Mouse (Mus musculus): ENCODE measurements around the gene Eml4. TPM values are rescaled to one million over a fixed set of nuclear protein-coding genes. Genes with fewer than 3 reads are reported as not detected.

The Eml4 gene
- polyA plus RNA-seq, 1 experiment = 4.2 TPM

DNA sequence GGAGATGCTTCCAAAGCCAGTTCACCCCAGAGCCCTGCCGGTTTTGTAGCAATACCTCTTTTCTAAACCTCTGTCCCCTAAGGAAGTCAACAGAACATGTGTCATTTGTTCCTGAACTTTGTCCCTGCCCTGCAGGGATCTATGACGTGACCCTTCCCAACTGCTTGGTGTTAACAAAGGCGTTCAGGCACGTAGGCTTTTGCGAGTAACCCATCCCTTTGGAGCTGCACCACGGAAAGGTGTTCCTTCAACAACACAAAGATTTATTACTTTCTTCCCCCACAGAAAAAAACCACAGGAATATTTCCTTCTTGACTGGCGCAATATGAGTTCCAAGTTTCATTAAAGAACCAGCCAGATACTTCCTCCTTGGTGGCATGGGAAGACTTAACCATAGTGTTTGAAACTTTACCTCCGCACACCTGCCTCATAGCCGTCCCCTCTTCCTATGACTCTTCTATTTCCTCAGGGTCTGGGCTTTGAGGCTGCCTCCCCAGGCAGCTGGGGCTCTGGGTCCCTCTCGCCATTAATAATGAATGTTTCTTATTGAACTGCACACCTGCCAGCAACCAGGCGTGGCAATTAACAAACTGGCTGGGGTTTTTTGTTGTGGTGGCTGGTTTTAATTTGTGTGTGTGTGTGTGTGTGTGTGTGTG lies 43.0 kb upstream of the Eml4 start:
- H3K4me2 ChIP-seq (ENCODE audit: low read depth) = no peak overlapping the region
- no peaks in the 10 kb centered on the region for H3K27me3 ChIP-seq (ENCODE audit: control insufficient read depth, insufficient read depth, insufficient read length)
- no peak overlapping the region for H3ac ChIP-seq (ENCODE audit: control insufficient read depth, insufficient read length)
- H3K4me3 ChIP-seq = no peak overlapping the region
- TF ChIP-seq TCF3 (IDR thresholded peaks at IDR 0.05; ENCODE audit: insufficient read length, low read depth) = no peak
- no peak for TF ChIP-seq CEBPB (IDR thresholded peaks at IDR 0.05; ENCODE audit: insufficient read depth, poor library complexity, severe bottlenecking)
- no peak for TF ChIP-seq MAX (IDR thresholded peaks at IDR 0.05; ENCODE audit: low read depth)
- no peak for TF ChIP-seq USF1 (IDR thresholded peaks at IDR 0.05; ENCODE audit: low read depth)
- TF ChIP-seq POLR2AphosphoS2 (IDR thresholded peaks at IDR 0.05; ENCODE audit: insufficient read length, low read depth) = no peak
- TF ChIP-seq MYOG (IDR thresholded peaks at IDR 0.05; ENCODE audit: control insufficient read depth in 1 of 3, insufficient read depth in 1 of 3, insufficient read length in 2 of 3, low read depth in 2 of 3) = no peak
- no peak for TF ChIP-seq E2F4 (IDR thresholded peaks at IDR 0.05; ENCODE audit: insufficient read depth)
- TF ChIP-seq SRF (IDR thresholded peaks at IDR 0.05; ENCODE audit: control insufficient read depth, insufficient read length, low read depth) = no peak
- no peak for TF ChIP-seq POLR2A (IDR thresholded peaks at IDR 0.05; ENCODE audit: insufficient read length, low read depth)
- TF ChIP-seq TCF12 (IDR thresholded peaks at IDR 0.05; ENCODE audit: insufficient read depth, poor library complexity, severe bottlenecking) = no peak
- no peak for TF ChIP-seq REST (IDR thresholded peaks at IDR 0.05; ENCODE audit: insufficient read depth, insufficient read length)
- no peak for TF ChIP-seq MYOD1 (IDR thresholded peaks at IDR 0.05; ENCODE audit: control insufficient read depth in 1 of 3, insufficient read length in 2 of 3, low read depth in 2 of 3)
- H3K36me3 ChIP-seq (ENCODE audit: control insufficient read depth, insufficient read depth) = no peaks in the 10 kb centered on the region
- H3K79me2 ChIP-seq (ENCODE audit: control insufficient read depth, insufficient read depth) = no peaks in the 10 kb centered on the region

- H3ac ChIP-seq (ENCODE audit: control insufficient read depth, insufficient read length) = no peak overlapping the region
Measured at GRCm38 (mm10) chr17:83308451-83308850, 42.3 kb upstream of the Eml4 start.

DNA sequence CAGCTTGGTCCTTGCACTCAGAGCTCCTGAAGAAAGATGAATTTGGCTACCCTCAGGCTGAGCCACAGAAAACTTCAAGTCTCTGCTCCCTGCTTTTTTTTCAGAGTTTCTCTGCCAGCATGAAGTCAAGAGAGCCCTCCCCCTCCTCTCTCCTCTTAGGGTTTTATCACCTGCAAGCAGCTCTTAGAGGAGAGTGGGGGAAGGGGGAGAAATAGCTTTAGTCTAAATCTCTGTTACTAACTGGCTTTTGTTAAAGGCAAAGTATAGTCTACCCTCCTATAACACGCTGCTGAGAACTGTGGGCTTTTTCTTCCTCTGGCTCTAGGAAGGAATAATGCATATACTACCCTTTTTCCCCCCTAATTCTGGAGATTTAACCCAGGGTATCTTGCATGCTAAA lies 41.5 kb upstream of the Eml4 start:
- no peak overlapping the region for H3K4me2 ChIP-seq (ENCODE audit: low read depth)
- no peaks in the 10 kb centered on the region for H3K79me2 ChIP-seq (ENCODE audit: control insufficient read depth, insufficient read depth)
- H3K27me3 ChIP-seq (ENCODE audit: control insufficient read depth, insufficient read depth, insufficient read length) = no peaks in the 10 kb centered on the region
- no peak overlapping the region for H3ac ChIP-seq (ENCODE audit: control insufficient read depth, insufficient read length)
- H3K4me3 ChIP-seq = no peak overlapping the region
- H3K36me3 ChIP-seq (ENCODE audit: control insufficient read depth, insufficient read depth) = no peaks in the 10 kb centered on the region
- TF ChIP-seq MAX (IDR thresholded peaks at IDR 0.05; ENCODE audit: low read depth) (no peak), SRF (IDR thresholded peaks at IDR 0.05; ENCODE audit: control insufficient read depth, insufficient read length, low read depth) (no peak), POLR2A (IDR thresholded peaks at IDR 0.05; ENCODE audit: insufficient read length, low read depth) (no peak), TCF3 (IDR thresholded peaks at IDR 0.05; ENCODE audit: insufficient read length, low read depth) (no peak), E2F4 (IDR thresholded peaks at IDR 0.05; ENCODE audit: insufficient read depth) (no peak), TCF12 (IDR thresholded peaks at IDR 0.05; ENCODE audit: insufficient read depth, poor library complexity, severe bottlenecking) (no peak), MYOD1 (IDR thresholded peaks at IDR 0.05; ENCODE audit: control insufficient read depth in 1 of 3, insufficient read length in 2 of 3, low read depth in 2 of 3) (no peak), CEBPB (IDR thresholded peaks at IDR 0.05; ENCODE audit: insufficient read depth, poor library complexity, severe bottlenecking) (no peak), USF1 (IDR thresholded peaks at IDR 0.05; ENCODE audit: low read depth) (no peak), POLR2AphosphoS2 (IDR thresholded peaks at IDR 0.05; ENCODE audit: insufficient read length, low read depth) (no peak), REST (IDR thresholded peaks at IDR 0.05; ENCODE audit: insufficient read depth, insufficient read length) (no peak), MYOG (IDR thresholded peaks at IDR 0.05; ENCODE audit: control insufficient read depth in 1 of 3, insufficient read depth in 1 of 3, insufficient read length in 2 of 3, low read depth in 2 of 3) (no peak)

More at GRCm38 (mm10) chr17:83308451-83308850, 42.3 kb upstream of the Eml4 start:
- Histone ChIP-seq H3K4me2 (ENCODE audit: low read depth) (no peak overlapping the region), H3K79me2 (ENCODE audit: control insufficient read depth, insufficient read depth) (no peaks in the 10 kb centered on the region), H3K27me3 (ENCODE audit: control insufficient read depth, insufficient read depth, insufficient read length) (no peaks in the 10 kb centered on the region), H3K4me3 (no peak overlapping the region), H3K36me3 (ENCODE audit: control insufficient read depth, insufficient read depth) (no peaks in the 10 kb centered on the region)
- TF ChIP-seq TCF12 (IDR thresholded peaks at IDR 0.05; ENCODE audit: insufficient read depth, poor library complexity, severe bottlenecking) (no peak), REST (IDR thresholded peaks at IDR 0.05; ENCODE audit: insufficient read depth, insufficient read length) (no peak), SRF (IDR thresholded peaks at IDR 0.05; ENCODE audit: control insufficient read depth, insufficient read length, low read depth) (no peak), TCF3 (IDR thresholded peaks at IDR 0.05; ENCODE audit: insufficient read length, low read depth) (no peak), POLR2A (IDR thresholded peaks at IDR 0.05; ENCODE audit: insufficient read length, low read depth) (no peak), CEBPB (IDR thresholded peaks at IDR 0.05; ENCODE audit: insufficient read depth, poor library complexity, severe bottlenecking) (no peak), MYOD1 (IDR thresholded peaks at IDR 0.05; ENCODE audit: control insufficient read depth in 1 of 3, insufficient read length in 2 of 3, low read depth in 2 of 3) (no peak), POLR2AphosphoS2 (IDR thresholded peaks at IDR 0.05; ENCODE audit: insufficient read length, low read depth) (no peak)

DNA sequence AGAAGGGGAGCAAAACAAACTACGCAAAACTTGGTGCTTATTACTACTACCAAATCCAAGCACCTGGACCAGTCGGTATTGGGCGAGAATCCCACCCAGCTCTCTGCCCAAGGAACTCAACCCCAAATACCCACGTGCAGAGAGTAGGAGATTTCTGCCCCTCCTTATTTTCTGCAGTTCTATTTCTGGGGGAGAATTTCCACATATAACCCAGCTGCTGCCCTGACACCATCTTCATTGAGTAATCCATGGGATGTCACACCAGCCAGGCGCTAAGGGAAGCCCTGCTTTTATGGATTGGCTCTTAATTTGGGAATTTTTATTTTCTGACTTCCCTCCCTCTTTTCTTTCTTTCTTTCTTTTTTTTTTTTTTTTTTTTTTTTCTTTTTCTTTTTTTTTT lies 38.9 kb upstream of the Eml4 start:
- Histone ChIP-seq H3K27me3 (ENCODE audit: control insufficient read depth, insufficient read depth, insufficient read length) (no peaks in the 10 kb centered on the region), H3K4me2 (ENCODE audit: low read depth) (peak overlapping the region; percentile 76), H3ac (ENCODE audit: control insufficient read depth, insufficient read length) (no peak overlapping the region), H3K4me3 (peak overlapping the region; percentile 7), H3K36me3 (ENCODE audit: control insufficient read depth, insufficient read depth) (no peaks in the 10 kb centered on the region), H3K79me2 (ENCODE audit: control insufficient read depth, insufficient read depth) (no peaks in the 10 kb centered on the region)
- TF ChIP-seq TCF12 (IDR thresholded peaks at IDR 0.05; ENCODE audit: insufficient read depth, poor library complexity, severe bottlenecking) (no peak), MYOG (IDR thresholded peaks at IDR 0.05; ENCODE audit: control insufficient read depth in 1 of 3, insufficient read depth in 1 of 3, insufficient read length in 2 of 3, low read depth in 2 of 3) (peak in 1 of 3 experiments; percentile 20), POLR2AphosphoS2 (IDR thresholded peaks at IDR 0.05; ENCODE audit: insufficient read length, low read depth) (no peak), USF1 (IDR thresholded peaks at IDR 0.05; ENCODE audit: low read depth) (no peak), REST (IDR thresholded peaks at IDR 0.05; ENCODE audit: insufficient read depth, insufficient read length) (no peak), POLR2A (IDR thresholded peaks at IDR 0.05; ENCODE audit: insufficient read length, low read depth) (no peak), E2F4 (IDR thresholded peaks at IDR 0.05; ENCODE audit: insufficient read depth) (no peak), CEBPB (IDR thresholded peaks at IDR 0.05; ENCODE audit: insufficient read depth, poor library complexity, severe bottlenecking) (peak; percentile 24; the same call in 1 of the 2 replicates), SRF (IDR thresholded peaks at IDR 0.05; ENCODE audit: control insufficient read depth, insufficient read length, low read depth) (no peak), TCF3 (IDR thresholded peaks at IDR 0.05; ENCODE audit: insufficient read length, low read depth) (no peak), MAX (IDR thresholded peaks at IDR 0.05; ENCODE audit: low read depth) (no peak), MYOD1 (IDR thresholded peaks at IDR 0.05; ENCODE audit: control insufficient read depth in 1 of 3, insufficient read length in 2 of 3, low read depth in 2 of 3) (peak in 1 of 3 experiments; percentile 22)
